Mouse (Mus musculus): ENCODE measurements around the gene Fto.

Gene Fto

DNA sequence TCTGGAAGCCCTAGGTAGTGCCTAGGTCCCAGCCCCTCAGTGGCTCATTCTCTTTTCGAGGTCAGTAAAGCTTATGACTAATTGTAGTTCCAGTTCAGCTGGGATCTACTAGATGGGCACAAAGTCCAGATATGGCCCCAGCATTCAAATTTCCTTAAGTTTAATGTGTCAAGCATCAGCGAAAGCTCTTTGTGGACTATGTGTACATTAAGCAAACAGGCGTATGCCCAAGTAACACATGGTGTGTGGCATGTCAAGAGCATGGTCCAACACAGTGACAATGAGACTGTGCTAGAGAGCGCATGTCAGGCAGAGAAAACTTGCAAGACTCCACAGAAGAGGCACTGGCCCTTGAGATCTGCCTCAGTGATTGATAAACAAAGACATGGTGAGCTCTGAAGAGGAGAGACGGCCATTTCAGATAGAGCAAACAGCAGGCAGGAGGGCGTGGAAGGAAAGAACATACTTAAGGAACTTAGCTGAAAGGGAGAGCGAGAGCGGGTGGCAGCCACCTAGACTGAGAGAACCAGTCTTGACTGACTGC, 192.2 kb downstream of the Fto start:
- DNase-seq, result no peak

DNA sequence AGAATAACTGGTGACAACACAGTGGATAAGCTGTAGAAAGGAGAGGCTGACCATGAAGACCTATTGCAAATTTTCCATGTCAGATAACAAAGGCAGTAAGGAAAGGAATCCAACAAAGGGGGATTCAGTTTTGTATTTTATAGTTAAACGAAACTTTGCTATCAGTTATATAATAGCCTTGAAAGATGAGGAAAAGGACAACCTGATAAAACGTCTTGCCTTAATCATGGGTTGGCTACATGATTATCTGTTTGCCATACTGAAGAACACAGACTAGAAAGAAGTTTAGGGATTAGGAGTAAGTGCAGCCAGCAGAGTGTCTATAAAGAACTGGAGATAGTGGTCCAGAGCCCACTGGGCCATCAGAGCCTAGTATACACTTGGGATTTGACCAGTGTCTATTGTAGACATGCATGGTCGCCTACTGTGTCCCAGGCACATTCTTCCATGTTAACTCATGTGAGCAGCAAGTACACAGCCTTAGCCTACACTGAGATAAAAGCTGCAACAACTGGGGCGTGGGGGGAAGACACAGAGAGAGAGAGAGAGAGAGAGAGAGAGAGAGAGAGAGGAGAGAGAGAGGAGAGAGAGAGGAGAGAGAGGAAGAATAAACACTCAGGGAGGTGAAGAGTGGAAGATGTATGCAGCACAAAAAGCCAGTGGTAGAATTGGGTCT, 192.8 kb downstream of the Fto start:
- no peak for DNase-seq

DNA sequence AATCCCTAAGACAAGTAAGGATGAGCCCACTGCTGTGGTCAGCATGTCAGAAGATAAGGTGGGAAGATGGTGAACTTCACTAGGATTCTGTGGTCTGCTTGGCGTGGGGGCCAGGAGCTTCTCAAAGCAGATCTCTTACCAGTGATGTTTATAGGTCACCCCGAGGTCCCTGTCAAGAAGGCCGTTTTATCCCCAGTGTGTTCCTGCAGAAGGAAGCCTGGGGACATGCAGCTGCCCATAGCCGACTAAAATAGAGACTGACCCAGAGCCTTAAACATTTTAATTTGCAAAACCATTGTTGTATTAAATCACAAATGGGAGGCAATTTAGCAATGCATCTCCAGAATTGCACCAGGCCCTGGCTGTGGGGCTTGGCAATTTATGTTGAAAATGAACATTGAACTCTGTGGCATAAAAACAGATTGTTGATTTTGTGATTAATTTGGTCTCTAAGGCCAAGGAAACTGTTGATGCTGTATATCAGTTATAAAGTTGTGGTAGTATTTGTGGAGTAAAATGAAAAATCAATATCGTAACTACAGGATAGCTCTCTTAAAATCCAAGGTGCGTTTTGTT, 193.4 kb downstream of the Fto start:
- DNase-seq, result no peak

DNA sequence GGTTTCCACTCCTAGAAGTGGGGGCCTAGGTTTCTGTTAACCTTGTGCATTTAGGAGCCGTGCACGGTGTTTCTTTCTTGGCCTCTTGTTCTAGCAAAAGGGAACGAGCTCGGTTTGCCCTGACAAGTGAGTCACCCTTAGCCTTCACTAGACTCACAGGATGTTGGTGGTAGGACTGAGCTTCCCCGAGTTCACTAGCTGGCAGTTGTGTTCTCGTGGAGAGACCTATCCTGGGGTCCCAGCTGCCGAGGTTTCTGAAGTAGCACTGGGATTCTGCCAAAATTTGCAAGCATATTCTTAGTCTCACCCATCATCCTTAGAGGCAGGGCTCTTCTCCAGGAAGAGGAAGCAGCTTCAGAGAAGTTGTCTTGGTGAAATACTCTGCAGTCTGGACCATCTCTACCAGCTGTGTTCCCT, 194.4 kb downstream of the Fto start:
- no peak for DNase-seq

DNA sequence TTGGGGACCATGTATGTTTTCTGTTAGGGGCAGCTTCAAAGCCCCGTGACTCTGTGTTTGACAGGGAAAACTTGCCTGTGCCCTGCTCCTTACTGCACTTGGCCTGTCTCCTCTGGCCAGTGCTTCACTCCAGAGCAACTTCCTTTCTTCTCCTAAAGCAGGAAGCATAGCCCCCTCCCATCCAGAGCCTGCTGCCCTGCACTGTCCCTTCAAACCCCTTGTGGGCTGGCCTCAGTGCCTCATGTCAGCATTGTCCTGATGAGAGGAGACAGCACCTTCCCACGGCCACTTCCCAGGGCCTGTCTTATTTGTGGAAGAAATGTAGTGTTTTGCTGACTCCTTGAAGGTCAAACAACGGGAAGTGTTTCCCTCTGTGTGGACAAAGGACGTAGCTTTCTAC, 195.0 kb downstream of the Fto start:
- DNase-seq, result no peak

DNA sequence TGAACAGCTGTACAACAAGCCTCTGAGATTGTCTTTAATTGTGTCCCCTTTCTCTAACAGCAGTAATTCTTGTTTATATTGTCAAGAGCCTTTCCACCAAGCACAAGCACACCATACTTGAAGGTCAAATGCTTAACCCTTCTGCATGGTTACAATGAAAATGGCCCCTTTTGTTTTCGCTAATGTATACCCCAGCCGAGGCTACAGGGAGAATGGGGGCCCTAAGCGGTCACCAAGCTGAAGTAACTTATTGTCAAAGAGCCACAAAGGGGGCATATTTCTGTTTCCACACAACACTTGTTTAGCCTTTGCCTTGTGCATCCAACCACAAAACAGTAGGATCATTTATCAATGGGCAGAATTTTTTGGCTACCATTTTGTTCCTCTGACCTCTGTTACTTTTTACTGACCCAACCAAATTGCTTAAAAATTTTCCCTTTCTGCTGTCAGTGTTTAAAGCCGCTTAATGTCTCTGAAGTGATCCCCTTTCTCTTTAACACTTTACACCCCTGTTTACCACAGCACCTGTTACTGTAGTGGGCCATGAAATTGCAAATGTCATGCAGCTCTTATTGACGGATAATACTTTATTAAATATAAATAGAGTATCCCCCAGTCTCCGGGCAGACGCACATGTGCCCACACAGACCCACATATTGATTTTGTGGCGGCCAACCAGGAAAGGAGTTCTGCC, 196.0 kb downstream of the Fto start:
- no peak for DNase-seq

DNA sequence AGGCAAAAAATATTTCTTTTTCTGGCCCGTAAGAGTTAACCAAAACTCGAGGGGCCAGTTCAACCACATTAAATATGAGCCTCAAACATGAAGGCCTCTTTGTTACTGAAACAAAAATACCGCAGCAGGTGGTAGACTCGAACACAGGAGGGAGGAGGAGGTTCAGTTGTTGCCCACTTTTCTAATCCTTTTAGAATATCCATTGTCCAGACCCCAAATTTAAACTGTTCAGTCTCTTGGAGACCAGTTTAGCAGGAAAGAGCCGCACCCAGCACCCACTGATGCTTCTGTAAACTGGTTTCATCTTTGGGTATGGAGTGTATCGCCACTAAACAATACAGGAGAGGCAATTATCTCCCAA, 196.6 kb downstream of the Fto start:
- no peak for DNase-seq

DNA sequence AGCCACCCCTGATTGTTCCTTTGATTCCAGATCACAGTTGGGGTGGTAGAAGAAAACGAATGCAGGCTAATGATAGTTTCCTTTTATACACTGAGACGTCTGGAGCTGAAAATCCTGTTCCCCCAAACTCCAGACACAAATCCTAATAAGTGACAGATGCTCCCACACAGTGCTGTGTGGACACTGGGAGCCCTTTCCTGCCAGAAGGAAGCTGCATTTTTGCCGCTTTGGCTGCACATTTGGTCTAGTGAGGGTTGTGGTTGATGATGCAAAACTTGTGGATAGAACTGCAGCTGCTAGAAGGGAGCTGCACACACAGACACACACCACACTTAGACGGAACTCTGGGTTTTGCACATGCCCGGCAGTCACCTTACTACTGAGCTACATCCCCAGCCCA, 197.4 kb downstream of the Fto start:
- no peak for DNase-seq

DNA sequence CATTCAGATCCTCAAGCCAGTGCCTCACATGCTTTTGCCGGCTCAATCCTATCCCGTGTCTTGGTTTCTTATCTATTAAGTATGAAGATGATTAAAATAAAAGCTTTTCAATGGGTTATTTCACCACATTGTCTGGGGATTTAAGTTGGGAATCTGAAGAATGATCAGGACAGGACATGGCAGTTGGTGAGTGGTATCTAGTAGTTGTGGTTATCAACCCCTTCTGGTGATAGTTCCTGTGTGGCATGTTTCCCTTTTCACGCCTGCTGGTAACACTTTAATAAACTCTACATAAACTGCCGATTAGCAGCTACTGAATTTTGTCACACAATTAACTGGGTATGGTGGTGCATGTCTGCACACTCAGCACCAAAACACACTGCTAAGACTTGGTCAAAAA, 198.6 kb downstream of the Fto start:
- DNase-seq, result no peak

DNA sequence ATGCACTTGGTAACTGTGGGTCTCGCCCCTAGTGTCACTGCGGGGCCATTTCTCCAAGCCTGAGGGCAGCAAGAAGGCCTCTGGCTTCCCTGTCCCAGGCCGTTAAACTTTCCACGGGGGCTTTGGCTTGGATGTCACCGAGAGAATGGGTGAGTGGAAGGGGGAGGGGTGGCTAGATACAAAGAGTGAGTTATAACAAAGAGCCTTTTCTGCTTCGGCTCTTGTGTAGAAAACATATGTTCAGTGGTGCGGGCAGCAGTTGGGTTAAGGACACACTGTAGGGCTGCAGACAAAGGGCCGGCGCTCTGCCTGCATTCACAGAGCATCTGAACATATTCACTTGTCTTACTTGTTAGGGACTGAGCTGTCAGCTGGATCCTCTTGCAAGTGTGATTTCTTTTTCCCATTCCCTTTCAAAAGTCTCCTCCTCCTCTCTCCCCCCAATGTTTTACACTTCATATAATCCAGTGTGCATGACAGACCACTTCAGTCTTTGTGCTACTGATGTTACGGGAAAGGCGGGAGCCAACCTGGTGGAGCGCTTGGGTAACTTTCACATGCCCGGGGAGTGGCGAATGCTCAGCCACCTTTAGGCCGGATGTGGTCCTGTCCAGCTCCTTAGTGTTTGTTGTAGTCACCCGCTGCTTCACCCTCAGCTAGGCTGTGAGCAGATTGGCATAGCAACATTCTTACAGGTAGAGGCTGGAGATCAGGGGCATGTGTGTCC, 201.6 kb downstream of the Fto start:
- DNase-seq, result no peak

DNA sequence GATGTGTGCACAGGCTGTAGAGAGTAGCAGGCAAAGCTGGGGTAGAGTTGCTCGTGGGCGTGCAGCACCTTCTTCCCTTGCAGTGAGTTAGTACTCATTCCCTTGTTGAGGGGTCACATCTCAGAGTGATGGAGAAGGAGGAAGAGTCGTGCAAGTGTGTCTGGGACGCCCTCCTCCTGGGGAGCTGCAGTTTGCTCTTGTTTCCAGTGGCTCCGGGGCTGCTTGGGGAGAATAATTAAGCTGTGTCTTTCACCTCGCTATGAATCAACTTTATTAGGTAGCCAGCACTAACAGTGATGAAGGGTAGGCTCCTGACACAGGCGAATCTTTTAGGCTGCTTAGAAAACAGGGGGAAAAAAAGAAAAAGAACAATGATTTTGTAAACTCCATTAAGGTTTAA, 203.1 kb downstream of the Fto start:
- DNase-seq, result no peak

DNA sequence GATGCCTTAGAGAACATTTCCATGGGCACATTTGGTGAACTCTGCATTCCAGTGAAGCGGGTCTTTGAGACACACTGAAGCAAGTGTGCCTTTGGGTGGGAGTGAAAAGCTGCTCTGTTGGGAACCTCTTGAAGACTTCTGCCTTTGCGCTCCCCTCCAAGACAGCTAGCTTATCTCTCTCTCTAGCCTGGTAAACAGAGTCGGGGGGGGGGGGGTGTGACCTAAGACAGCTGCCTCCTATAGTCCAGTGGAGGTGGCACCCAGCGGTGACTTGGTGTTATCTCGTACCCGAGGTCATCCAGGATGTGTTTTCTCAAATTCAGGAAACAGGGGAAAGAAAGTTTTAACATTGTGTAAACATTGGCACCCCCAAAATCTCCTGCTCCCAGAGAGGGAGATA, 204.8 kb downstream of the Fto start:
- no peak for DNase-seq

DNA sequence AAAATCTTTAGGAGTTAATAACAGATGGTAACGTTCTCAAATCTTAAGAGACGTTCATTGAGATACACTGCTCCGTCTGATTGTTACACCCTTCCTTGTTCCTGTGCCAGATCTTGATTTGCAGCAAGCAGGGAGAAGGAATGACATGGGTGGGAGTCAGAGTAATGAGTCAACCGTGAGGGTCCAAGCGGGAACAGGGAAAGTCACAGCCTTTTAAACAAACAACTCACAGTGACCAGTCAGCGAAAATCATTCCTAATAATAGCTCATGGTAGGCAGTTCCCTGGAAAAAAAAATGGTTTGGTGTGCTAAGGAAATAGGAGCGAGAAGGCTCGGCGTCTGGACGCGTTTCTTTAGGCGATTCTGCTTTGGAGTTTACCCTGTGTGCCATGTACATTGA, 208.9 kb downstream of the Fto start:
- DNase-seq, result no peak

DNA sequence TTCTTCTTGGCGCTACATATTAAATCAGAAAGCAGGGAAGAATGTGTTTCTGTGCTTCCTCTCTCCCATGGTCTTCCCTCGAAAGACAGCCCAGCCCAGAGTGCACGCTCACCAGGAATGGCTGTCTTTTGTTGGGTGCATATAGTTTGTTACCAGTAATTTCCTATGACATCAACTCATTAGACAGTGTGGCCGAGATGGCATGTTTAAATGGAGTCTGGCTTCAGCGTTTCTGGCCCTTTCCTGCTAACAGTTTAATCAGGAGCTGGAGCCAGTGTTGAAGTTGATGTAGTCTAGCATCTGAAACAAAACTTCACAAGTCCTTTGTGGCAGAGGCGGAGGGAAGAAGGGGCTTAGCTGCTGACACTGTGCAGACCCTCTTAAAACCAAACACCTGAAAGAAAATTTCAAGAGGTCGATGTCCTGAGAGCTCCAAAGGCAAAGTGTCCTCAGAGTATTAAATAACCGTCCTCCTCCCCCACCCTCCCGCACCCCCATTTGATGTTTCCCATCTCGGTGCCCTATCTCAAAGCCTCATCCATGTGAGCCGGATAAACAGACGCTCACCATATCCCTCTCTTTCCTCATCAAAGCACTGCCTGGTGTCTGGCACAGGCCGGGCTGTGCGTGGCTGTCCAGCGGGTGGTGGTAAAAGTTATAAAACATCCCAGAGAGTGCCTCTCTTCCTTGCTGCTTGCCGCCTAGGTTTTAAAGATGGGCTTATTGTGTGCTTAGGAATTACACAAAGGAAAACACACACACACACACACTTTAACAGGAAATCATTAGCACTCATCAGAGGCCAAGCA, 210.9 kb downstream of the Fto start:
- DNase-seq, result no peak

DNA sequence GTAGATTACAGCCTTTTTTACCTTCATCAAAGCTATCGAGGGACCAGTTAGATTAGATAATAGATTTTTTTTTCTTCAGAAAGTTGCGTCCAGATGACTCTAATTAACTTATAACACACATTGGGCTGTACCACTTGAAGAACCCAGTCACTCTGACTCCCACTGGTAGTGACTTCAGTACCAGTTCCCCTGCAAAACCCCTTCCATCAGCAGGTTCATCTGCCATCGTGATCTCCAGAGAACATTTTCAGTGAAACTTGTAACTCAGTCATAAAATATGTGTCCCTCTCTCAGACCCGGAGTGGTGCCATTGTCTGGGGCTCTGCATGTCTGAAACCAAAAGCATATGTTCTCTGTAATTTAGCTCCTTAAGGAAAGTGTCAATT, 211.5 kb downstream of the Fto start:
- no peak for DNase-seq

DNA sequence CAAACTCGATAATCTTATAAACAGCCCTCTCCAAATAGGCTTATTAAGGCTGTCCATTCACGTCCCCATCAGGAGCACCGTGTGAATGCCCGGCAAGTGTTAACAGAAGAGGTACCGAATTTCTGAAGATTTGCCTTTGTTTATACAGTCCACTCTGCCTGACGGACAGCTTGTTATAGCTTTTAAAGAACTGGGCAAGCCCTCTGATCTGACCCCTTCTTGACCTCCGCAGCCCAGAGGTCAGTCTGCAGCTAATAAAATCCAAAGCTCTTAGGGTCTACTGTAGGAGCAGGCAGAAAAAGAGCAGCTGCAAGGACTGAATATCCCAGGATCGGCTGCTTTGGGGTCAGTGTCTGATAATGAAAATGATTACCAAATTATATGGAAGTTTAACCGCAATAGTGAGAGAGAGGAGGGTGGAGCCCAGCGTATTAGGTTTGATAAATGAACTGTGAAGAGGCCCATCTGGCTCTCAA, 212.1 kb downstream of the Fto start:
- no peak for DNase-seq

DNA sequence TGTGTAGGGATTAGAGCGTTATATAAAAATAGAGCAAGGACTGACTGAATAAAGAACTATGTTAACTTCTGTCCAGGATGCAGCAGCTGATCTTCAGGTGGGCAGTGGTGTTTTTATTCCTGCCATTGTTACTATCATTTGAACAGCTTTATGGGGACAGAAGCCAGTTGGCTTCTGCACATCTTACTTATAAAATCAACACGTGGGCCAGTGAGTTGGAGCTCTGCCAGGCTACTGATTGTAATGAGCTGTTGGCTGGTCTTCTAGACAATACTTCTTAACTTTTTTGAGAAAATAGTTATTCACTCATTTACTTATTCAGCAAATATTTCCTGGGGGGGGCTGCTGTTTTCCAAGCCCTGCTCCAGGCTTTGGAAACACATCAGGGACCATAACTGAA, 215.6 kb downstream of the Fto start:
- DNase-seq, result no peak

DNA sequence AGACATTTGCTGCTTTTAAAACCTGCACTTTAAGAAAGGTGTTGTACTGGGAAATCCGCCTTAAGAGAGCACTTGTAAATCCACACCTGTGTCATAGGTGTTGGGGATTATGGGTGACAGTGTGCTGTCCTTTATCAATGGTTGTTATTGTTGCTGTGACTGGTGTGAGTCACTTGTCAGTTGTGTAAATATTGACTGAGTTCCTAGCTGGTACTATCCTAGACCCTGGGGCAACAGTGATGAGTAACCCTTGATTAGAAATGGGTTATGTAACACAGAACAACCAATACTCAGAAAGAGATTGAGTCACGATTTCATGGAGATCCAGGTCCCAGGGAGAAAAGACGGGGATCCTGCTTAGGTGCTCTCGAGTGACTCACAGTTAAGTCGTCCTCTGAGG, 216.4 kb downstream of the Fto start:
- DNase-seq, result no peak

DNA sequence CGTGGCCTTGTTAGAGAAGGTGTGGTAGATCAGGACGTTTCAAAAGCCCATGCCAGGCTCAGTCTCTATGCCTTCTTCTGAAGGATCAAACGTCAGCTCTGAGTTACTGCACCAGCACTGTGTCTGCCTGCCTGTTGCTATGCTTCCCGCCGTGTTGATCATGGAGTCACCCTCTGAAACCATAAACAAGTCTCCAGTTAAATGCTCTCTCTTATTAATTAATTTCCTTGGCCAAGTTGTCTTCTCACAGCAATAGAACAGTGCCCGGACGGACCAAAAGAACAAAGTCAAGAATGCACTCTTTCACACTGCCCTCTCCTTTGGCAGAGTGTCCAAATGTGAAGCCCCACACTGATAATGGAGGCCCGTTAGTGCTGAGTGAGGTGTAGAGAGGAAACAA, 217.3 kb downstream of the Fto start:
- no peak for DNase-seq

DNA sequence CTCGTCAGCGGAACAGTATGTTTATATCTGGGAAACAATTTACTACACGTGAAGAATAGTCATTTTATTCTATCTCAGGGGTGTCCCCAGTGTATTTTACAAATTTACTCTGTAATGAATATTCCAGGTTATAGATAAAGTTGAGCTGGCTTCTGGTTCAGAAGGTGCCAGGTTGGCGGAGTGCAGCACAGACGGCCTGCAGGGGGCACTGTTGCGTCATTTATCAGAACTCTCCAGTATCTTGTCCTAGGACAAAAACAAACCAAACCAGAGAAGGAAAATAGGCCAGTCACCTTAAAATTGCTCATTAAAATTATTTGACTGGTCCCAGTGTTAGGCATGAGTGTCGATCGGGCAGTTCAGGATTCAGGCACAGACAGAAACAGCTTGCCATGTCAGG, 218.6 kb downstream of the Fto start:
- DNase-seq, result peak; percentile 72

DNA sequence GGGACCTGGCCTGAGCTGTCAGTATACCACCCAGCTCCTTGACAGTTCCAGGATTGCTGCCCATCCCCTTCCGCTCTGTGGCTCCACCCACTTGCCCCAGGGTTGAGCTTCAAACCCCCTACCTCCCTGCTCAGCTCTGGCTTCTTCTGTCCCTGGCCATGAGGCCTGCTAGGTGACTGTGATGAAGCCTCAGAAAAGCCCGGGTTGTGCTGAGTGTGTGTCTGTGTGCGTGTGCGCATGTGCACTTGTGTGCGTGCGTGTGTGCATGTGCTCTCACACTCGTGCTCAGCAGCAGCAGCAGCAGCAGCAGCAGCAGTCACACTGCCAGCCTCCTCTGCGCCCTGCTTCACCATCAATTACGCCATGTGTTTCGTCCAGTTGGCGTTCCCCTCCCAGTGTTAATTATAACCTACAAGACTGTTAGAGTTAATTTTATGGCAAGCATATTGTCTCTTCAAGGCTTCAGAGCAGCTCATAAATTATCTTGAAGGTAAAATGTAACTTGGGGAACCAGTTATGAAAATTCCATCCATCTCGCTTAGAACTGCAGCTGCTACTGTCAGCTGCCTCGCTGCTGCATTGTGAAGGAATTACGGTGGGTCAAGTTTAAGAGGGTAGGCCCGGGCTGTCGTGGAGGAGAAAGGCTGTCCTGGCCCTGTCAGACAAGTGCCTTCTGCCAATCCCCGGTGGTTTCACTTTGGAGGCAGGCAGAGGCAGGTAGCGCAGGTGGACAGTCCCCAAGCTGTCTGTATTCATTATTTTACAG, 219.5 kb downstream of the Fto start:
- no peak for DNase-seq

DNA sequence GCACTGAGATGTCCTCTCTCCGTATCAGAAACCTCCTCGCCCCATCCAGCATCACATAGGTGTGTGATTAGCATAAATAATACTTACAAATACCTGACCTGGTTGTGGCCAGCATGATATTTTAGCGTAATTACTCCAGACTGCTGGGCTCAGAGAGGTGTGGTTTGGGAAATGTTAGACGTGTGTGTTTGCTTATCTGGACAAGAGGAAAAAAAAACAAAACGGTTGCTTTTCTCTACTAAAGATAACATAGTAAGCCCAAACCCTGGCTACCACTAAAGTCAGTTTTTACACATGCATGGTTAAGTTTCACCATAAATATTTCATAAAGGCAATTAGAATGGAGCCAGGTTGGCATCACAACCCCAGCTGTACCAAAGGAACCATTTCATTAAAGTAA, 221.4 kb downstream of the Fto start:
- DNase-seq, result no peak

Measured in cerebellum, adult 11 months (tissue).